Mouse (Mus musculus): ENCODE data around the gene Frmd4b. TPM values are rescaled to one million over a fixed set of nuclear protein-coding genes. Genes with fewer than 3 reads are reported as not detected.

The Frmd4b gene
- polyA plus RNA-seq, 1 experiment = 6.8 TPM

DNA sequence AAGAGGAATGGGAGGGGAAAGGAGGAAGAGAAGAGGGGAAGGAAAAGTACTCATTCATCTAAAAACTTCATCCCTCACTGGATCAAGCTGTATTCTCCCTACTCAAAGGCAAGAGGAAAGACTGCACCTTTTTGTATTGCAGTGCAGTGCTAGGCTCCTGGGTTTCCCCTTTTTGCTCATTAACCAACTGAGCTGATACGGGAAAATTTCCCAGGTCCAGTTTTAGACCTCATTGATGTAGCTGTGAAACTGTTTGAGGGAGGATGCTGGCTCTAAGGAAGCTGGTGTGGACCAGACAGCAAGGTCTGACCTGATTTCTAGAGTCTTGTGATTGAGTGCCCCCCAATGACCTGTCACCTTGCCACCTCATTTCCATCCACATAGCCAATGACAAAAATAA lies 121.3 kb downstream of the Frmd4b start:
- Histone ChIP-seq H3K27ac (ENCODE audit: control insufficient read depth, insufficient read depth, low read depth, low read length) (no peak overlapping the region), H3K36me3 (ENCODE audit: control insufficient read depth, insufficient read depth, low read length) (no peaks in the 10 kb centered on the region), H3K4me1 (ENCODE audit: control insufficient read depth, insufficient read depth, low read length) (no peaks in the 10 kb centered on the region; the same call in 1 of the 2 replicates), H3K4me3 (ENCODE audit: control insufficient read depth, low read depth, low read length) (no peak overlapping the region), H3K27me3 (ENCODE audit: control insufficient read depth, insufficient read depth, low read length) (no peaks in the 10 kb centered on the region)
- TF ChIP-seq POLR2A (IDR thresholded peaks at IDR 0.05; ENCODE audit: control insufficient read depth, low read depth, low read length) (no peak), CTCF (IDR thresholded peaks at IDR 0.05; ENCODE audit: control insufficient read depth, insufficient read depth, insufficient replicate concordance, low read depth, low read length) (no peak)

GRCm38 (mm10) chr6:97491065-97491464 lies 126.3 kb downstream of the Frmd4b start:
- H3K4me3 ChIP-seq (ENCODE audit: control insufficient read depth, low read depth, low read length) = no peak overlapping the region
- no peaks in the 10 kb centered on the region for H3K27me3 ChIP-seq (ENCODE audit: control insufficient read depth, insufficient read depth, low read length)
- no peak overlapping the region for H3K27ac ChIP-seq (ENCODE audit: control insufficient read depth, insufficient read depth, low read depth, low read length)
- peaks cover 5% of the 10 kb centered on the region for H3K4me1 ChIP-seq (ENCODE audit: control insufficient read depth, insufficient read depth, low read length)
- H3K36me3 ChIP-seq (ENCODE audit: control insufficient read depth, insufficient read depth, low read length) = no peaks in the 10 kb centered on the region
- TF ChIP-seq CTCF (IDR thresholded peaks at IDR 0.05; ENCODE audit: control insufficient read depth, insufficient read depth, insufficient replicate concordance, low read depth, low read length) (no peak), POLR2A (IDR thresholded peaks at IDR 0.05; ENCODE audit: control insufficient read depth, low read depth, low read length) (no peak)

- no peaks in the 10 kb centered on the region for H3K27me3 ChIP-seq (ENCODE audit: control insufficient read depth, insufficient read depth, low read length)
- no peak overlapping the region for H3K27ac ChIP-seq (ENCODE audit: control insufficient read depth, insufficient read depth, low read depth, low read length)
- peaks cover 5% of the 10 kb centered on the region; the same call in 1 of the 2 replicates for H3K4me1 ChIP-seq (ENCODE audit: control insufficient read depth, insufficient read depth, low read length)
- TF ChIP-seq POLR2A (IDR thresholded peaks at IDR 0.05; ENCODE audit: control insufficient read depth, low read depth, low read length) = no peak
- no peak for TF ChIP-seq CTCF (IDR thresholded peaks at IDR 0.05; ENCODE audit: control insufficient read depth, insufficient read depth, insufficient replicate concordance, low read depth, low read length)
- no peaks in the 10 kb centered on the region for H3K36me3 ChIP-seq (ENCODE audit: control insufficient read depth, insufficient read depth, low read length)
- no peak overlapping the region for H3K4me3 ChIP-seq (ENCODE audit: control insufficient read depth, low read depth, low read length)
Measured at GRCm38 (mm10) chr6:97488821-97489220, 128.5 kb downstream of the Frmd4b start.

DNA sequence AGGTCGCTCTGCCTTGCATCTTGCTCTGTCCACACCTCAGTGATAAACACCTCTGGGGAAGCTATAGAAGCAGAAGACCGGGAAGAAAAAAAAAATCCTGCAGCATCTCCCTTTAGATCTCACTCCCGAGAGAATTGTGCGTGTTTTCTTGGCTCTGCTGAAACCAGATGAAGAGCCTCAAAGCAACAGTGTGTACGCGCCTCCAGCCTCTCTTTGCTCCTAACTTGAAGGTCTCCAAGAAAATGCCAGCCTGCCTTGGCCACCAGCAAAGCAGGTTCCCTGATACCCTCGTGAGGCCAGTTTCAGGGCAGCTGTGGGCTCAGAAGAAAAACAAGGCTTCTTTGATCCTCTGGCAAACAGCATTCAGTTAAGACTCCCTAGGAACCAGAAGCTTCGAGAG lies 129.1 kb downstream of the Frmd4b start:
- no peaks in the 10 kb centered on the region for H3K27me3 ChIP-seq (ENCODE audit: control insufficient read depth, insufficient read depth, low read length)
- no peaks in the 10 kb centered on the region for H3K36me3 ChIP-seq (ENCODE audit: control insufficient read depth, insufficient read depth, low read length)
- H3K4me3 ChIP-seq (ENCODE audit: control insufficient read depth, low read depth, low read length) = peak overlapping the region; percentile 34; the same call in 1 of the 2 replicates
- H3K27ac ChIP-seq (ENCODE audit: control insufficient read depth, insufficient read depth, low read depth, low read length) = peak overlapping the region; percentile 7
- no peak for TF ChIP-seq CTCF (IDR thresholded peaks at IDR 0.05; ENCODE audit: control insufficient read depth, insufficient read depth, insufficient replicate concordance, low read depth, low read length)
- H3K4me1 ChIP-seq (ENCODE audit: control insufficient read depth, insufficient read depth, low read length) = peaks cover 5% of the 10 kb centered on the region; the same call in 1 of the 2 replicates

GRCm38 (mm10) chr6:97487535-97488081 lies 129.7 kb downstream of the Frmd4b start:
- Histone ChIP-seq H3K4me1 (ENCODE audit: control insufficient read depth, insufficient read depth, low read length) (peaks cover 5% of the 10 kb centered on the region; the same call in 1 of the 2 replicates), H3K27me3 (ENCODE audit: control insufficient read depth, insufficient read depth, low read length) (no peaks in the 10 kb centered on the region), H3K36me3 (ENCODE audit: control insufficient read depth, insufficient read depth, low read length) (no peaks in the 10 kb centered on the region), H3K4me3 (ENCODE audit: control insufficient read depth, low read depth, low read length) (peak overlapping the region; percentile 68), H3K27ac (ENCODE audit: control insufficient read depth, insufficient read depth, low read depth, low read length) (peak overlapping the region; percentile 3; the same call in 1 of the 2 replicates)
- TF ChIP-seq CTCF (IDR thresholded peaks at IDR 0.05; ENCODE audit: control insufficient read depth, insufficient read depth, insufficient replicate concordance, low read depth, low read length) (no peak), POLR2A (IDR thresholded peaks at IDR 0.05; ENCODE audit: control insufficient read depth, low read depth, low read length) (no peak)

DNA sequence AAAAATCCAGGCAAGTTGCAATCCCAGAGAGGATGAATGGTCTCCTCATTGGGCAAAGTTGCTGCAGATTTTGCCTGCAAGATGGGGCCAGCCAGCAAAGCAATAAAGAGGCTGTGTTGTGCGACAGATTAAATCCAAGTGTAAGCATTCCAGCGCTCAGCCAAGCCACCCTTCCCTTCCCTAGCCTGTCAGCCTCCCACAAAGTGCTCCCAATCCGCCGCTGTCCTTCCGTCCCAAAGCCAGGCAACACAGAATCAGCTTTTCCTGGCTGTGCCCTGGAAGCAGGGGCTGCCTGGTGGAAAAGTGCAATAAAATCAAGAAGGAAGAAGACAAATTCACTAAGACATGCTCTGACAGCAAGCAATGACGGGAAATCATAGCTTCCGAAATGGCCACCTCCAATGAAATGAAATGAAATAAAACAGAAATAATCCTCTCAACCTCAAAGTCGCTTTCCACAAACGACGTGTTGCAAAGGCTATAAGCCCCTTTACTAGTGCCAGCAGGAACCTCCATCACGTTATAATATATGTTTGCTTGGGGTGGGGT lies 130.5 kb downstream of the Frmd4b start:
- TF ChIP-seq POLR2A (IDR thresholded peaks at IDR 0.05; ENCODE audit: control insufficient read depth, low read depth, low read length) (no peak), CTCF (IDR thresholded peaks at IDR 0.05; ENCODE audit: control insufficient read depth, insufficient read depth, insufficient replicate concordance, low read depth, low read length) (no peak)

GRCm38 (mm10) chr6:97485886-97486386 lies 131.4 kb downstream of the Frmd4b start:
- Histone ChIP-seq H3K4me1 (ENCODE audit: control insufficient read depth, insufficient read depth, low read length) (peaks cover 5% of the 10 kb centered on the region; the same call in 1 of the 2 replicates), H3K27ac (ENCODE audit: control insufficient read depth, insufficient read depth, low read depth, low read length) (no peak overlapping the region), H3K36me3 (ENCODE audit: control insufficient read depth, insufficient read depth, low read length) (no peaks in the 10 kb centered on the region), H3K4me3 (ENCODE audit: control insufficient read depth, low read depth, low read length) (no peak overlapping the region), H3K27me3 (ENCODE audit: control insufficient read depth, insufficient read depth, low read length) (no peaks in the 10 kb centered on the region)
- TF ChIP-seq POLR2A (IDR thresholded peaks at IDR 0.05; ENCODE audit: control insufficient read depth, low read depth, low read length) (no peak), CTCF (IDR thresholded peaks at IDR 0.05; ENCODE audit: control insufficient read depth, insufficient read depth, insufficient replicate concordance, low read depth, low read length) (no peak)

More for the DNA sequence above, 130.5 kb downstream of the Frmd4b start:
- Histone ChIP-seq H3K27me3 (ENCODE audit: control insufficient read depth, insufficient read depth, low read length) (no peaks in the 10 kb centered on the region), H3K4me3 (ENCODE audit: control insufficient read depth, low read depth, low read length) (peak overlapping the region; percentile 68), H3K36me3 (ENCODE audit: control insufficient read depth, insufficient read depth, low read length) (no peaks in the 10 kb centered on the region), H3K4me1 (ENCODE audit: control insufficient read depth, insufficient read depth, low read length) (peaks cover 5% of the 10 kb centered on the region; the same call in 1 of the 2 replicates), H3K27ac (ENCODE audit: control insufficient read depth, insufficient read depth, low read depth, low read length) (no peak overlapping the region; the same call in 1 of the 2 replicates)
